Mouse (Mus musculus) ES-Bruce4 (cell line): ENCODE measurements around the gene Sfxn5. TPM values are rescaled to one million over a fixed set of nuclear protein-coding genes. Genes with fewer than 3 reads are reported as not detected.

ENCODE experiments used
- H3K27ac ChIP-seq: 2 replicates; pipeline ENCODE4 v1.5.1; 2012; ENCODE audit warnings: low read length, inconsistent platforms; ENCODE audit not compliant: insufficient read depth
- H3K27me3 ChIP-seq: 2 replicates; pipeline ENCODE4 v1.6.1; 2012; ENCODE audit warnings: mild to moderate bottlenecking, low read length, inconsistent platforms; ENCODE audit not compliant: control insufficient read depth, poor library complexity, insufficient read depth, severe bottlenecking
- H3K36me3 ChIP-seq: 2 replicates; pipeline ENCODE4 v1.6.1; 2012; ENCODE audit warnings: inconsistent platforms, mild to moderate bottlenecking, low read length, moderate library complexity; ENCODE audit not compliant: control insufficient read depth, poor library complexity, insufficient read depth, severe bottlenecking
- H3K4me1 ChIP-seq: one replicate; pipeline ENCODE4 v1.8.1; 2011; ENCODE audit warnings: low read length; ENCODE audit not compliant: control insufficient read depth, insufficient read depth
- H3K4me3 ChIP-seq: 2 replicates; pipeline ENCODE4 v1.5.1; 2011; ENCODE audit warnings: low read depth, mild to moderate bottlenecking, low read length
- H3K9ac ChIP-seq: 2 replicates; pipeline ENCODE4 v1.6.1; 2012; ENCODE audit warnings: low read depth, mild to moderate bottlenecking, inconsistent platforms; ENCODE audit not compliant: poor library complexity, severe bottlenecking
- H3K9me3 ChIP-seq: replicated peaks from 2 replicates; pipeline ENCODE4 v1.6.1; 2012; ENCODE audit warnings: mild to moderate bottlenecking, low read length, inconsistent platforms; ENCODE audit not compliant: control insufficient read depth, poor library complexity, insufficient read depth, severe bottlenecking
- CTCF ChIP-seq: IDR thresholded peaks from one replicate; pipeline ENCODE4 v1.8.1; 2011; ENCODE audit warnings: low read depth, low read length
- EP300 ChIP-seq: IDR thresholded peaks from 2 replicates; pipeline ENCODE4 v1.6.1; 2011; ENCODE audit warnings: low read depth, low read length; ENCODE audit not compliant: insufficient read depth
- POLR2A ChIP-seq: IDR thresholded peaks from one replicate; pipeline ENCODE4 v1.8.1; 2011; ENCODE audit warnings: low read length; ENCODE audit not compliant: insufficient read depth
- polyA plus RNA-seq: library from polyadenylated mRNA; stranded (reverse); fragments of >200 nt; gene quantifications from 2 replicates; pipeline ENCODE4 v1.2.4, GENCODE M21; 2011; ENCODE audit warnings: low read depth; ENCODE audit not compliant: missing spikeins, insufficient read depth, insufficient read length

Gene Sfxn5
- polyA plus RNA-seq, 1 experiment = 6.0 TPM

GRCm38 (mm10) chr6:85218251-85218650, 115.0 kb downstream of the Sfxn5 start:
- H3K4me1 ChIP-seq = no peaks in the 10 kb centered on the region
- TF ChIP-seq EP300 (no peak), POLR2A (no peak), CTCF (no peak)
- no peaks in the 10 kb centered on the region for H3K36me3 ChIP-seq
- H3K4me3 ChIP-seq = no peak overlapping the region
- no peak overlapping the region for H3K9ac ChIP-seq
- H3K9me3 ChIP-seq = no peaks in the 10 kb centered on the region
- no peaks in the 10 kb centered on the region for H3K27me3 ChIP-seq
- no peak overlapping the region for H3K27ac ChIP-seq

- TF ChIP-seq EP300 = no peak
- no peak for TF ChIP-seq CTCF
- no peak for TF ChIP-seq POLR2A
- H3K4me3 ChIP-seq = no peak overlapping the region
- no peaks in the 10 kb centered on the region for H3K36me3 ChIP-seq
Observed at GRCm38 (mm10) chr6:85210686-85211085, 122.5 kb downstream of the Sfxn5 start.

GRCm38 (mm10) chr6:85209226-85209967, 123.8 kb downstream of the Sfxn5 start:
- no peaks in the 10 kb centered on the region for H3K27me3 ChIP-seq
- TF ChIP-seq CTCF (no peak), EP300 (no peak)
- no peaks in the 10 kb centered on the region for H3K4me1 ChIP-seq
- H3K9me3 ChIP-seq = no peaks in the 10 kb centered on the region
- no peak overlapping the region for H3K4me3 ChIP-seq
- H3K27ac ChIP-seq = no peak overlapping the region
- no peaks in the 10 kb centered on the region for H3K36me3 ChIP-seq
- no peak overlapping the region for H3K9ac ChIP-seq

More at GRCm38 (mm10) chr6:85210686-85211085, 122.5 kb downstream of the Sfxn5 start:
- H3K9ac ChIP-seq = no peak overlapping the region
- no peaks in the 10 kb centered on the region for H3K27me3 ChIP-seq
- no peaks in the 10 kb centered on the region for H3K4me1 ChIP-seq
- H3K9me3 ChIP-seq = no peaks in the 10 kb centered on the region
- H3K27ac ChIP-seq = no peak overlapping the region

GRCm38 (mm10) chr6:85207345-85207744, 125.9 kb downstream of the Sfxn5 start:
- H3K9me3 ChIP-seq = no peaks in the 10 kb centered on the region
- no peaks in the 10 kb centered on the region for H3K27me3 ChIP-seq
- no peaks in the 10 kb centered on the region for H3K36me3 ChIP-seq
- H3K27ac ChIP-seq = no peak overlapping the region
- no peak overlapping the region for H3K4me3 ChIP-seq
- no peaks in the 10 kb centered on the region for H3K4me1 ChIP-seq
- H3K9ac ChIP-seq = no peak overlapping the region
- TF ChIP-seq POLR2A (no peak), EP300 (no peak)

GRCm38 (mm10) chr6:85206939-85207285, 126.3 kb downstream of the Sfxn5 start:
- Histone ChIP-seq H3K9ac (no peak overlapping the region), H3K4me1 (no peaks in the 10 kb centered on the region), H3K27me3 (no peaks in the 10 kb centered on the region), H3K4me3 (no peak overlapping the region), H3K9me3 (no peaks in the 10 kb centered on the region), H3K36me3 (no peaks in the 10 kb centered on the region), H3K27ac (no peak overlapping the region)
- TF ChIP-seq POLR2A (no peak), EP300 (no peak), CTCF (no peak)

- no peaks in the 10 kb centered on the region for H3K4me1 ChIP-seq
- H3K27ac ChIP-seq = no peak overlapping the region
- no peaks in the 10 kb centered on the region for H3K36me3 ChIP-seq
- no peak overlapping the region for H3K4me3 ChIP-seq
- no peaks in the 10 kb centered on the region for H3K27me3 ChIP-seq
- no peaks in the 10 kb centered on the region for H3K9me3 ChIP-seq
- no peak overlapping the region for H3K9ac ChIP-seq
- TF ChIP-seq CTCF (no peak), EP300 (no peak), POLR2A (no peak)
Observed at GRCm38 (mm10) chr6:85206182-85206938, 126.9 kb downstream of the Sfxn5 start.
